ENCODE assay signal across 26 mouse cellular contexts in genomic region chr3:55553031-55553430, GRCm38 (mm10).
"Had no signal": no experiment of that assay in that cellular context is flagged by ENCODE, and none has a peak within 500 bp of the region (broad histone marks: within the 10 kb centered on the region; RNA-seq: fewer than 3 reads in every experiment).

No protein-coding gene starts in this region.

- H3K27me3 ChIP-seq: embryonic facial prominence, embryonic 12.5 days; embryonic facial prominence, embryonic 13.5 days; embryonic facial prominence, embryonic 15.5 days; forebrain, embryonic 12.5 days; forebrain, embryonic 13.5 days; forebrain, embryonic 15.5 days had no signal

- H3K9me3 ChIP-seq: embryonic facial prominence, embryonic 10.5 days; embryonic facial prominence, embryonic 12.5 days; embryonic facial prominence, embryonic 13.5 days; embryonic facial prominence, embryonic 15.5 days; forebrain, embryonic 10.5 days; forebrain, embryonic 12.5 days; forebrain, embryonic 13.5 days; forebrain, embryonic 15.5 days had no signal

- H3K36me3 ChIP-seq: embryonic facial prominence, embryonic 10.5 days; embryonic facial prominence, embryonic 12.5 days; embryonic facial prominence, embryonic 13.5 days; embryonic facial prominence, embryonic 15.5 days; forebrain, embryonic 10.5 days; forebrain, embryonic 12.5 days; forebrain, embryonic 15.5 days had no signal

- H3K27ac ChIP-seq: embryonic facial prominence, embryonic 10.5 days; embryonic facial prominence, embryonic 12.5 days; embryonic facial prominence, embryonic 13.5 days; embryonic facial prominence, embryonic 15.5 days; forebrain, embryonic 10.5 days; forebrain, embryonic 12.5 days; forebrain, embryonic 13.5 days; forebrain, embryonic 15.5 days; gastrocnemius, adult 2 months; heart, adult 2 months had no signal

- H3K4me3 ChIP-seq: embryonic facial prominence, embryonic 10.5 days; embryonic facial prominence, embryonic 12.5 days; embryonic facial prominence, embryonic 13.5 days; embryonic facial prominence, embryonic 15.5 days; erythroblast, embryonic 14.5 days; forebrain, embryonic 10.5 days; forebrain, embryonic 12.5 days; forebrain, embryonic 13.5 days; forebrain, embryonic 15.5 days; gastrocnemius, adult 2 months; heart, adult 2 months had no signal

- DNase-seq: cerebellum, adult 2 months; cerebellum, adult 8-10 months; cerebellum, adult 9-10 months; cerebellum, adult 9-11 months; cerebellum, postnatal 10 days; cerebellum, postnatal 14 days; cerebellum, postnatal 25 days; cerebellum, postnatal 36 days; embryo, embryonic 11 days; forebrain, postnatal 0 days; gastrocnemius, adult 2 months; gastrocnemius, postnatal 10 days; gastrocnemius, postnatal 14 days; gastrocnemius, postnatal 25 days; gastrocnemius, postnatal 36 days; heart, adult 18-20 months; heart, adult 2 months had no signal

- H3K4me1 ChIP-seq: embryonic facial prominence, embryonic 15.5 days; forebrain, embryonic 10.5 days; forebrain, embryonic 12.5 days; forebrain, embryonic 13.5 days; forebrain, embryonic 15.5 days had no signal
